Mouse (Mus musculus) brain, embryonic 14.5 days (tissue): ENCODE data around the gene Frmd4b.

Experiments used
- CTCF ChIP-seq: fragments of 200-500 bp; IDR thresholded peaks from 2 replicates; pipeline ENCODE4 v1.5.1; 2012; ENCODE audit warnings: inconsistent platforms, mild to moderate bottlenecking, moderate library complexity, borderline replicate concordance; ENCODE audit not compliant: insufficient read depth, insufficient read length; ENCODE audit errors: extremely low read depth
- POLR2A ChIP-seq: fragments of 200-500 bp; IDR thresholded peaks from 2 replicates; pipeline ENCODE4 v1.6.1; 2012; ENCODE audit warnings: mild to moderate bottlenecking, inconsistent platforms, borderline replicate concordance; ENCODE audit not compliant: poor library complexity, insufficient read depth, insufficient read length, severe bottlenecking; ENCODE audit errors: extremely low read depth

- no peak for TF ChIP-seq CTCF
- TF ChIP-seq POLR2A: no peak
Observed at GRCm38 (mm10) chr6:97394473-97395075, 222.8 kb downstream of the Frmd4b start.
